Mouse (Mus musculus) intestine, embryonic 14.5 days (tissue): ENCODE data around the gene Tyw1. TPM values are rescaled to one million over a fixed set of nuclear protein-coding genes. Genes with fewer than 3 reads are reported as not detected.

Source experiments
- ATAC-seq: fragments of 200-750 bp; cut with Nextera tagmentation; replicated peaks from 2 replicates; pipeline ENCODE4 v1.8.0; 2017; ENCODE audit warnings: low read depth, moderate number of reproducible peaks, moderate TSS enrichment, moderate library complexity; ENCODE audit not compliant: low FRiP score, low TSS enrichment
- DNase-seq: peaks from one replicate; pipeline ENCODE4 v3.0.0-alpha.2; 2018; ENCODE audit warnings: low spot score
- H3K27ac ChIP-seq: fragments of 300-500 bp; sonication (generic); 2 replicates; pipeline ENCODE4 v1.5.1; 2014; ENCODE audit warnings: low read depth, mild to moderate bottlenecking, control low read depth
- H3K27me3 ChIP-seq: fragments of 300-500 bp; sonication (generic); replicated peaks from 2 replicates; pipeline ENCODE4 v1.6.1; 2014; ENCODE audit warnings: low read length, control low read depth; ENCODE audit not compliant: control insufficient read depth, insufficient read depth
- H3K36me3 ChIP-seq: fragments of 300-500 bp; sonication (generic); 2 replicates; pipeline ENCODE4 v1.6.1; 2014; ENCODE audit warnings: low read length, control low read depth; ENCODE audit not compliant: control insufficient read depth, insufficient read depth
- H3K4me1 ChIP-seq: fragments of 300-500 bp; sonication (generic); replicated peaks from 2 replicates; pipeline ENCODE4 v1.6.1; 2014; ENCODE audit warnings: low read length, control low read depth, mixed read lengths; ENCODE audit not compliant: control insufficient read depth, insufficient read depth
- H3K4me2 ChIP-seq: fragments of 300-500 bp; sonication (generic); 2 replicates; pipeline ENCODE4 v1.6.1; 2014; ENCODE audit warnings: low read length
- H3K4me3 ChIP-seq: fragments of 300-500 bp; sonication (generic); 2 replicates; pipeline ENCODE4 v1.5.1; 2014; ENCODE audit warnings: low read depth, low read length, control low read depth, mixed read lengths
- H3K9ac ChIP-seq: fragments of 300-500 bp; sonication (generic); 2 replicates; pipeline ENCODE4 v1.6.1; 2014; ENCODE audit warnings: mild to moderate bottlenecking, low read length
- H3K9me3 ChIP-seq: fragments of 300-500 bp; sonication (generic); 2 replicates; pipeline ENCODE4 v1.6.1; 2016; ENCODE audit warnings: low read length, control low read depth; ENCODE audit not compliant: control insufficient read depth
- WGBS: fragments of 180-500 bp; shearing (Covaris S2); extraction: QIAGEN DNeasy Blood & Tissue Kit; methylation state at CpG from one replicate; pipeline ENCODE4 v1.1.7; 2014; 5-methylcytosine and 5-hydroxymethylcytosine counted together
- polyA plus RNA-seq: library from polyadenylated mRNA; unstranded; fragments of >200 nt; fragmentation: Nextera tagmentation; extraction: Ambion mirVana; gene quantifications from 2 replicates; pipeline ENCODE4 v1.2.1, GENCODE M21; 2014

The Tyw1 gene
- polyA plus RNA-seq: 31.5 and 32.4 TPM in 2 replicates

DNA sequence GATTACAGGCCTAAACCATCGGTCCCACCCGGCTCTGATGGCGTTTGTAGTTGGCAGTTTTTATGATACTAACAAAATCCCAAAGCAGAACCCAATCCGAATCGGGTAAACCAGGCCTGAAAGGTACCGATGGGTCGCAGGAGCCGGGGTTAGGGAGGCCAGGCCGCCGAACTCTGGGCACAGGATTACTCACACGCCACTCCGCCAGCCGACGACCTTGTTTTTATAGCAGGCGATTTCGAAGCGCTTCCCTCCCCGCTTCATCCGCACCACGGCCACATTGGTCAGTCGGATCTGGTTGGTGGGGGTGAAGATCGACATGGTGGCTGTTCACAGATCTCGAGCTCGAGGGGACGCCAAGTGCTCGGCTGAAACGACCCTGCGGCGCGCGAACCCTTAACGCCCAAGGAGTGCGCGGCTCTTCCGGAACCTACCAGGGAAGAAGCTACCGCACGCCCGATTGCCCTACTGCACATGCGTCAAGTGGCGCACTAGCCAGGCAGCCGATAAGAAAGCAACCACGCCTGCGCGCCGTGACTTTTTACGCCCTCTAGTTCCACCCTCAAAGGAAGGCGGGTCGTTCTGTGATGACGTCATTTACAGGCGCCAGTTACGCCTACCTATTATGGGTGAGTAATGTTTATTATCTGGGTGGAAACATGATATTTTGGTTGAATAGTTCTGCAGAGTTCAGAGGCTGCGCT is at the start of gene Tyw1, which contains the start of gene Sbds:
Gene Tyw1, plus strand, starts transcription at position 603 of the 704 bp plus-strand sequence.
Gene Sbds, minus strand, starts transcription at position 514 of the 704 bp plus-strand sequence.
- Histone ChIP-seq H3K27ac (peak within 1 kb of the TSS; percentile 85), H3K27me3 (no peaks in the 10 kb centered on the region), H3K4me1 (peaks cover 8% of the 10 kb centered on the region; the same call in 1 of the 2 replicates), H3K4me2 (peak within 1 kb of the TSS; percentile 80), H3K9me3 (no peaks in the 10 kb centered on the region), H3K4me3 (peak within 1 kb of the TSS; percentile 62), H3K36me3 (peaks cover 37% of the 10 kb centered on the region), H3K9ac (peak within 1 kb of the TSS; percentile 86)
- DNase-seq (peak; percentile 98), ATAC-seq (peak; percentile 87)
- under 1% methylated on average over 52 of the region's 52 CpGs for WGBS

DNA sequence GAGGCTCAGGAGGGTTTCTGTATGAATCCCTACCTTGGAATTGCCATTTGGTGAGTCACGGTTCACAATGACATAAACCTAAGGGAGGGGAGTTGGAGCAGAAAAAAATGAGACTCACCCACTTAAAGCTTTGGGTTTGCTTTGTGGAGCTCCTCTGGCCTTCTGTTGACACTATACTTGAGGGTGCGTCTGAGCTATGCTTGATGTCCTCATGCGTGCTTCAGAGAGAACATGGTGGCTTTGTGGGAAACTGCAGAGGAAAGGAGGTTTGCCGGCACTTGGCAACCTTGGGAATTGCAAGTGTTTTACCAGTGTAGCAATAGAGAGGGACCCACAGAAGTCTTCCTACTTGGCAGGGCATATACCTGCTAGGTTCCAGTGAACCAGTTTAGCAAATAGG is 48.1 kb upstream of the Tyw1 start:
- peaks cover 59% of the 10 kb centered on the region for H3K36me3 ChIP-seq
- 92% methylated on average over 4 of the region's 4 CpGs for WGBS
- H3K4me3 ChIP-seq: no peak overlapping the region
- no peak overlapping the region for H3K9ac ChIP-seq
- H3K4me2 ChIP-seq: no peak overlapping the region
- no peaks in the 10 kb centered on the region for H3K27me3 ChIP-seq
- no peaks in the 10 kb centered on the region for H3K4me1 ChIP-seq
- no peak overlapping the region for H3K27ac ChIP-seq
- ATAC-seq (no peak), DNase-seq (no peak)
- no peaks in the 10 kb centered on the region for H3K9me3 ChIP-seq

DNA sequence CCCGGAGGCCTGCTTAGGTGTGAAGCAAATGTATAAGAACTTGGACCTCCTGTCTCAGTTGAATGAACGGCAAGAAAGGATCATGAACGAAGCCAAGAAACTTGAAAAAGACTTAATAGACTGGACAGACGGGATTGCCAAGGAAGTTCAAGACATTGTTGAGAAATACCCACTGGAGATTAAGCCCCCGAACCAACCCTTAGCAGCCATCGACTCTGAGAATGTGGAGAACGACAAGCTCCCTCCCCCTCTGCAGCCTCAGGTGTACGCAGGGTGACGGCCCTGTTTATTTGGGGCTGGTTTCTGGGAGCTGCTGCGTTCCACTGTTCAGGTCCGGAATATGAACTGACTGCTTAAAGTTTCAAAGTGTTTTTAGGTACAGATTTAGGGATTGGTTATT is 42.5 kb upstream of the Tyw1 start:
- H3K9ac ChIP-seq: no peak overlapping the region
- no peaks in the 10 kb centered on the region for H3K27me3 ChIP-seq
- H3K9me3 ChIP-seq: no peaks in the 10 kb centered on the region
- H3K4me1 ChIP-seq: no peaks in the 10 kb centered on the region
- H3K4me3 ChIP-seq: no peak overlapping the region
- H3K27ac ChIP-seq: no peak overlapping the region
- H3K36me3 ChIP-seq: peaks cover 66% of the 10 kb centered on the region
- no peak for ATAC-seq
- no peak overlapping the region for H3K4me2 ChIP-seq
- 90% methylated on average over 11 of the region's 11 CpGs for WGBS
- no peak for DNase-seq

DNA sequence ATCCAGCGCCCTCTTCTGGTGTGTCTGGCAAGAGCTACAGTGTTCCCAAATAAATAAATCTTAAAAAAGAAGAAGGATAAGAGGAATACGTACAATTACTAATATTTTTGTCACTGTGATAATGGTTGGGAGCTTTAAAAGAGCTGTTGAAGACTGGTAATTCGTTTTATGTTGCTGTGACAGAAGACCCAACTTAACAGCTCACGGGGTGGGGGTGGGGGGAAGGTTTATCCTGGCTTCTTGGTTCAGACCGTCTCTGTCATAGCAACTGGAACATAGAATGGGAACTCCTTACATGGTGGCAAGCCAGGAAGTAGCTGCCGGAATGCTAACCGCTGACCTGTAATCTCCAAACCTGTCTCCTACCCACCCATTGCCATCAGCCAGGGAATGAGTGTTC is 38.6 kb upstream of the Tyw1 start, which contains the start of gene Tmem248:
Gene Tmem248, plus strand, starts transcription at position 301 of the 400 bp plus-strand sequence.
- H3K4me2 ChIP-seq: no peak within 1 kb of the TSS

DNA sequence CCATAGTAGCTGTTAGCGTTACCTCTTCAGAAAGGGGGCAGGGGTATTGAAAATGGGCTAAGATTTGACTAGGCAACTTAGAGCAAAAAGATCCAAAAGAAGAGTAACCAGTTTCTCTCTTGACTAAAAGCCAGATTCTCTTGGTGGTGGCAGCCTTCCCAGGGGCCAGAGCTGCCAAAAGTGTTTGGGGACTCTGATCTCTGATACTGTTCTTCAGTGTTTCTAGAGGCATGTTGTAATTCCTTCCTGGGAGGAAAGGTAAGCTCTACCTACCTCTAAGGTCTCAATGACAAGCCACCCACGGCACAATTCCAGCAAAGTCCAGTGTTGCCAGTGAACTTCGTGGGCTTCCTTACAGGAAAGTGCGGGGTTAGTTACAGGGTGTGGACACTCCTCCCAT is 38.0 kb upstream of the Tyw1 start:
- ATAC-seq: no peak

More for the DNA sequence above, 38.6 kb upstream of the Tyw1 start, which contains the start of gene Tmem248:
- ATAC-seq (no peak), DNase-seq (no peak)
- Histone ChIP-seq H3K27me3 (no peaks in the 10 kb centered on the region), H3K9me3 (no peaks in the 10 kb centered on the region), H3K27ac (no peak within 1 kb of the TSS), H3K9ac (no peak within 1 kb of the TSS), H3K4me3 (no peak within 1 kb of the TSS), H3K4me1 (0 out of 2 replicates have a peak, but pooled peaks cover 4% of the 10 kb centered on the region), H3K36me3 (peaks cover 31% of the 10 kb centered on the region)
- 83% methylated on average over 7 of the region's 7 CpGs for WGBS

DNA sequence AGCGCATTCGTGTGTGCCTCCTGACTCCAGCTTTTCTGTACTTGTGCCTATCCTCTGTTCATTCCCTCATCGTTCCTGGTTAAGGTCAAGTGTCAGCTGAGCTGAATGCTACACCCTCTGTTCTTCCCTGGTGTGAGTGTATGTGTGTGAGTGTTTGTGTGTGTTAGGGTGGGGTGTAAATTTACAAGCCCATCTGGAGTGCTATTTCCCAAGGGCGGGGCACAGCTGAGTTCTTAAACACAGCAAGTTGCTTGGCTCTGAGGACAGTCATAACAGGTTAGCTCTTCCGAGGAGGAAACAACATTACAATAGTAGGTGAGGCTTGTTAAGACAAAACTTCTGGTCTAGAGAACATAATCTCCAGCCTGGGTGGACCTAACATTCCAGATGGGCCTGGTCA is 37.1 kb upstream of the Tyw1 start:
- DNase-seq: no peak
- WGBS: 90% methylated on average over 5 of the region's 5 CpGs

More for the DNA sequence above, 38.0 kb upstream of the Tyw1 start:
- no peaks in the 10 kb centered on the region for H3K9me3 ChIP-seq
- H3K4me3 ChIP-seq: no peak overlapping the region
- H3K4me1 ChIP-seq: 0 out of 2 replicates have a peak, but pooled peaks cover 4% of the 10 kb centered on the region
- no peaks in the 10 kb centered on the region for H3K27me3 ChIP-seq
- peaks cover 26% of the 10 kb centered on the region for H3K36me3 ChIP-seq
- WGBS: 87% methylated on average over 4 of the region's 4 CpGs
- H3K27ac ChIP-seq: no peak overlapping the region
- no peak overlapping the region for H3K9ac ChIP-seq
- no peak overlapping the region for H3K4me2 ChIP-seq
- no peak for DNase-seq

DNA sequence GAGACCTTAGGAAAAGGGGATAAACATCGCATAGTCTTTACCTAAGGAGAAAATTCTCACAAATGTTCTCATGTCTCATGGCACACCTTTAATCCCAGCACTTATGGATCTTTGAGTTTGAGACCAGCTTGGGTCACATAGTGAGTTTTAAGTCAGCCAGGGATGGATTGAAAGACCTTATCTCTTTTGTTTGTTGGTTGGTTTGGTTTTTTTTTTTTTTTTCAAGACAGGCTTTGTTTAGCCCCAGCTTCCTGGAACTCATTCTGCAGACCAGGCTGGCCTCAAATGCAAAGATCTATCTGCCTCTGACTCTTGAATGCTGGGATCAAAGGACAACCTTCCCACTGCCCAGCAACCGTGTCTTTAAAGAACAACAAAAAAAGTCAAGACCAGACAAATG is 34.1 kb upstream of the Tyw1 start:
- Histone ChIP-seq H3K27me3 (no peaks in the 10 kb centered on the region), H3K36me3 (peaks cover 2% of the 10 kb centered on the region; the same call in 1 of the 2 replicates), H3K4me3 (peak overlapping the region; percentile 99), H3K27ac (peak overlapping the region; percentile 80; the same call in 1 of the 2 replicates), H3K4me2 (peak overlapping the region; percentile 78), H3K9me3 (no peaks in the 10 kb centered on the region), H3K4me1 (peaks cover 16% of the 10 kb centered on the region), H3K9ac (peak overlapping the region; percentile 96)
- no peak for DNase-seq
- no peak for ATAC-seq
- 44% methylated on average over 2 of the region's 2 CpGs for whole genome bisulfite sequencing

More for the DNA sequence above, 37.1 kb upstream of the Tyw1 start:
- no peaks in the 10 kb centered on the region for H3K9me3 ChIP-seq
- H3K36me3 ChIP-seq: peaks cover 17% of the 10 kb centered on the region
- H3K27me3 ChIP-seq: no peaks in the 10 kb centered on the region
- H3K4me1 ChIP-seq: peaks cover 7% of the 10 kb centered on the region
- no peak overlapping the region for H3K4me3 ChIP-seq
- H3K4me2 ChIP-seq: no peak overlapping the region
- H3K27ac ChIP-seq: no peak overlapping the region
- ATAC-seq: no peak
- no peak overlapping the region for H3K9ac ChIP-seq

DNA sequence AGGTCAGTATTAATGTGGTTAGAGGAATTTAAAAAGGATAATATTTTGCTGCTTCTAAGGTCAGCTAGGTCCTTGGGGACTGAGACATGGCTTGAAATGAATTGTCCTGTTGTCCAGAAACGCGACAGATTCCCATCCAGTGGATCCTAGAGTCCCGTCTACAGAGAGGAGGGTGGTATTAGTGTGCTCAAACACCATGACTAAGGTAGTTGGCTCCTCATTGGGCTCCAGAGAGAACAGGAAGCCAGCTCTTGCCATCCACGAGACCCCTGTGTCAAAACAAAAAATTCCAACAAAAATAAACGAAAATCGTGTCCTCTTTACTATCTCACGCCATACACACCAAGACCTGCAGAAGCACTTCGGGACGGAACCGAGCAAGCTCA is 33.7 kb upstream of the Tyw1 start:
- H3K4me3 ChIP-seq: peak overlapping the region; percentile 99
- 0% methylated on average over 10 of the region's 10 CpGs for WGBS
- peaks cover 2% of the 10 kb centered on the region; the same call in 1 of the 2 replicates for H3K36me3 ChIP-seq
- ATAC-seq (no peak; the same call in 1 of the 2 replicates), DNase-seq (no peak)
- peak overlapping the region; percentile 96 for H3K9ac ChIP-seq
- peak overlapping the region; percentile 78 for H3K4me2 ChIP-seq
- H3K27ac ChIP-seq: peak overlapping the region; percentile 80
- H3K4me1 ChIP-seq: peaks cover 16% of the 10 kb centered on the region
- no peaks in the 10 kb centered on the region for H3K27me3 ChIP-seq
- H3K9me3 ChIP-seq: no peaks in the 10 kb centered on the region
